Mouse (Mus musculus): ENCODE results near the gene Myo10.

DNA sequence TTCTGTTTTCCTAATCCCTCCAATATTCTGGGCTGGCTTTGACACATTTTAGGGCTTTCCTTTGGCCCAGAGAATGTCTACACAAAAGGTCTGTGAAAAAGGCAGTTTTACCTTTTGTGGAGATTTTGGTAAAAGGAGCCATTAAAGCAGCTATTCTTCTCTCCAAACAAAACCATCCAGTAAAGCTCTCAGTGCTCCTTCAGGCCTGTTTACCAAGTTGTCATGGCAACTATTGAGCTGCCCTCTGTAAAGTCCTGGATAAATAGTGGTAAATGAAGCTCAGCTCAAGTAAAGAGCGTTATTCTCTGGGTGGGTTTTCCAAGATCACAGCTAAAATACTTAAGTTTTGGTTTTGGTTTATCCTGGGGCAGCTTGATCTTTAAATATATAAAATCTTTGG, 130.3 kb downstream of the Myo10 start:
- TF ChIP-seq GATA1 (IDR thresholded peaks at IDR 0.05; ENCODE audit: borderline replicate concordance, low read length) = no peak
- TF ChIP-seq FLI1 (IDR thresholded peaks at IDR 0.05; ENCODE audit: low read length) = no peak
